Mouse (Mus musculus): ENCODE measurements at regions not wholly inside any gene's neighbourhood (a gene's known extent, or its start where the extent isn't known, plus 50 kb on each side); places are given as distances from the start of the nearest gene placed in this dataset.

DNA sequence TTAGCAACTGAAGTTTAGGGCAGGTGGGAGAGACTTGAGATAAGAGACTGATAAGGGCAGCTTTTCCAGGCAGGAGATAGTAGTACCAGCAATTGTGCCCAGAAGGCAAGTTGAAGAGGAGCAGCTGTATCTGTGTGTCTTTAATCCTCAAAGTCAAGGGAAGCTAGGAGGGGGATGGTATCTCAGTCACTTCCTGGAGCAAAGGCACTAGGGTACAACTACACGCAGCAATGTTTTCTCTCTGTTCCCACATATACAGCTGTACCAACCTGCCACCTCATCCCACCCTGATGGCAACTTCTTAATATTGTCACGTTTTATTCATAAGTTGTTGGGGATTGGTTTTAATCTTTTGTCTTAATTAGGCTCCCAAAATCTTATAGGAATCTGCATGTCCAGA lies 97.8 kb upstream of the Arid2 start:
- 87% methylated on average over 2 of the region's 2 CpGs for WGBS

DNA sequence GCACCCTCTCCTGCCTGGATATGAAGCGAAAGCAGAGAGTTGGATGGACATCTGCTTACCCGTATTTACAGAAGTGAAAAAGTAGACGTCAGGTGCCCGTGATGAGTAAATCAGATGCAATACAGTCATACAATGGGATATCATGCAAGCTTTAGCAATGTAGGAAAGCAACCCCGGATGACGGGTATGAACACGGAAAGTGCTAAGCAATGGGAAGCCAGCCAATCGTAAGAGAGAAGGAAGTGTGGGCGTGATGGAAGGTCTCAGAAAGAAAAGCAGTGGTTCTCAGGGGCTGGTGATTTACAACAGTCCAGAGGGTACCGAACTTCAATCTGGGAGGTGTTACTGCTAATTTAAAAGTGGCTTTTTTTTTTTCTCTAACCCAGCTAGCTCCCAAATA lies 89.9 kb upstream of the Arid2 start:
- no peaks in the 10 kb centered on the region for H3K27me3 ChIP-seq
- no peak overlapping the region for H3K27ac ChIP-seq
- no peaks in the 10 kb centered on the region for H3K9me3 ChIP-seq (replicated peaks)
- H3K36me3 ChIP-seq, result no peaks in the 10 kb centered on the region
- ATAC-seq (replicated peaks; ENCODE audit: low FRiP score), result no peak
- H3K4me3 ChIP-seq (replicated peaks), result no peak overlapping the region
- no peak overlapping the region for H3K9ac ChIP-seq
- H3K4me1 ChIP-seq, result no peaks in the 10 kb centered on the region
- 60% methylated on average over 10 of the region's 10 CpGs for WGBS
- H3K4me2 ChIP-seq, result peak overlapping the region; percentile 10; the same call in 1 of the 2 replicates

More for the DNA sequence above, 97.8 kb upstream of the Arid2 start:
- Histone ChIP-seq H3K36me3 (no peaks in the 10 kb centered on the region), H3K4me2 (no peak overlapping the region), H3K27me3 (no peaks in the 10 kb centered on the region), H3K9me3 (replicated peaks) (no peaks in the 10 kb centered on the region), H3K9ac (no peak overlapping the region), H3K27ac (no peak overlapping the region), H3K4me3 (replicated peaks) (no peak overlapping the region), H3K4me1 (no peaks in the 10 kb centered on the region; the same call in 1 of the 2 replicates)
- no peak for ATAC-seq (replicated peaks; ENCODE audit: low FRiP score)

DNA sequence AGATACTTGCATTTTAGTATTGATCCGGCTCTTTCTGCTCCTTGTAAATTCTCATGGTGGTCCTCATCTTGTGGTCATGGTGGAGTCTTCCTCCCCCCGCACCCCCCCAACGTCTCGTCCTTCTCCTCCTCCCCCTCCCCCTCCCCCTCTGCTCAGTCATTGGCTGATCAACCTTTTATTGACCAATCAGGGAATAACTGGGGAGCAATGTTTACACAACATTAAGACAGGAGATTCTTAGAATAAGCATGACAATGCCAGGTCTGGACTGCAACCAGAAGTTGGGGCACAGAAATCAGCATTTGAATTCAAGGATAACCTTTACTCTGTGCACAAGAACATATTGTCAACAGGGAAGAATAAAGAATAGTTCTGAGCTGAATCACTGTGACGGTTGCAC lies 89.4 kb upstream of the Arid2 start:
- no peak overlapping the region for H3K9ac ChIP-seq
- 0 out of 2 replicates have a peak overlapping the region, but pooled peaks have one; percentile 10 for H3K4me2 ChIP-seq
- no peaks in the 10 kb centered on the region for H3K4me1 ChIP-seq
- no peak overlapping the region for H3K4me3 ChIP-seq (replicated peaks)
- H3K27ac ChIP-seq, result no peak overlapping the region
- ATAC-seq (replicated peaks; ENCODE audit: low FRiP score), result no peak
- H3K9me3 ChIP-seq (replicated peaks), result no peaks in the 10 kb centered on the region
- no peaks in the 10 kb centered on the region for H3K27me3 ChIP-seq
- no peaks in the 10 kb centered on the region for H3K36me3 ChIP-seq
- 44% methylated on average over 5 of the region's 5 CpGs for WGBS

DNA sequence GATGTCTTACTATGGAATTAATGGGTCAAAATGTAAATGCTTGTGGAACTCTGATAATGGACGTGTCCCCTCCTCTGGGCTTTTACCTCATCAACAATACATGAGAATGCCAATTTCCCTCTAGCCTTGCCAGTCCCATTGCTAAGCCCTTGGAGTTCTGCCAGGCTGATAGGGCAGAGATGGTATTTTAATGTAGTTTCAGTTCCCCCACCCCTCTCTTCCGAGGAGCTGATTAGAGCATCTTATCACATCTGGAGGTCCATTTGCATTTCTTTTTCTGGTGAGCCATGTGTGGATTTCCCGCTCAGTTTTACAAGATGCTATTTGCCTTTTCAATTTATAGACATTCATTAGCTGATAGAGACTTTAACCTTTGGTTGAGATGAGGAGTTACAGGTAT lies 86.0 kb upstream of the Arid2 start:
- 84% methylated on average over 3 of the region's 3 CpGs for WGBS

DNA sequence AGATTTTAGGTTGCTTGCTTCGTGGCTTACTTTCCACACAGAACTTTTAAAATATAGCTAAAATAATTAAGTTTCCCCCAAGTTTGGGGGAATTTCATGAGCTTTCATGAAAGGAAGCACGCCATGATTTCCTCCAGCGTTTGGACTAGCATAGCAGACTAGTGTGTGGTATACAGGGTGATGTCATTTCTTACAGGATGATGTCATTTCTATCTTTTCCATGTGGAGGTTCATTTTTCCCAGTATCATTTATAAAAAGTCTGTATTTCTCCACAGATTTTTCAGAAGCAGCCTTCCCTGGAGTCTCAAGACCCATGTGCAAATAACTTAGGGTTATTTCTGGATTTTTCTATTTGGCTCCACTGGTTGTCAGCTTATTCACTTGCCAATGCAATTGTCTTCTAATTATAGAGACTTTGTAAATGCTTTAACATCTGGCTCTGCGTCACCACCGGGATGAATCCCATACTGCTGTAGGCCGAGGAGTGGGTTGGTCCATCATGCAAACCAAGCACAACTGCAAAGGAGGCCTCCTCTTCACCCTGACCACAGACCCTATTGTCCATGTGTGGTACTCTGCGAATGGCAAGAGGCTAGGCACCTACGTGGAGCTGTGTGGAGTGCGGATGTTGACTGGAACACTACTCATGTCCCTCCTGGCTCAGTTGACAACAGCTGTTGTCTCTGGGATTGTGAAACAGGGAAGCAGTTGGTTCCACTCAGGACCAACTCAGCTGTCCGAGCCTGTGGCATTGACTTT lies 85.4 kb upstream of the Arid2 start:
- no peaks in the 10 kb centered on the region for H3K4me1 ChIP-seq
- no peaks in the 10 kb centered on the region for H3K9me3 ChIP-seq (replicated peaks)
- no peak overlapping the region for H3K27ac ChIP-seq
- H3K4me2 ChIP-seq, result no peak overlapping the region
- no peaks in the 10 kb centered on the region for H3K36me3 ChIP-seq
- H3K27me3 ChIP-seq, result no peaks in the 10 kb centered on the region
- no peak overlapping the region for H3K9ac ChIP-seq
- no peak for ATAC-seq (replicated peaks; ENCODE audit: low FRiP score)
- H3K4me3 ChIP-seq (replicated peaks), result no peak overlapping the region
- 89% methylated on average over 10 of the region's 10 CpGs for WGBS

More for the DNA sequence above, 86.0 kb upstream of the Arid2 start:
- no peaks in the 10 kb centered on the region for H3K4me1 ChIP-seq
- H3K9ac ChIP-seq, result no peak overlapping the region
- H3K4me2 ChIP-seq, result no peak overlapping the region
- ATAC-seq (replicated peaks; ENCODE audit: low FRiP score), result no peak
- no peaks in the 10 kb centered on the region for H3K9me3 ChIP-seq (replicated peaks)
- no peaks in the 10 kb centered on the region for H3K36me3 ChIP-seq
- no peak overlapping the region for H3K27ac ChIP-seq
- H3K4me3 ChIP-seq (replicated peaks), result no peak overlapping the region
- H3K27me3 ChIP-seq, result no peaks in the 10 kb centered on the region

DNA sequence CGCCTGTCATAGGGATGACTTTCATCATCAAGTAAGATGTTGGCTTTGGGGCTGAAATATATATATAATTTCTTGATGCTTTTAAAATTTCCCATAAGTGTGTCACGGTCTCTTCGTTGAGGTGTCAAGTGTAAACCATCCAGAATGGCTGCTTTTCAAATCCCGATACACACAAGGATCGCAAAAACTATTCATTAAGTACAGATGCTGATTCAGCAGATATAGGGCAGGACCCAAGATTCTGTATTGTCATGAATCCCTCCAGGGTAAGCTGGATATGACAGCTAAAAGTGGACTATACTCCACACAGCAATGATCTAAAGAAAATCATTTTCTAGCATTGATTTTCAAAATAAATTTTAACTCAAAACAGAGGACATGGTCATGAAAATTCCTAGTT lies 83.1 kb upstream of the Arid2 start:
- H3K4me1 ChIP-seq, result no peaks in the 10 kb centered on the region
- H3K9me3 ChIP-seq (replicated peaks), result no peaks in the 10 kb centered on the region
- no peak overlapping the region for H3K9ac ChIP-seq
- no peak overlapping the region for H3K4me2 ChIP-seq
- no peak overlapping the region for H3K27ac ChIP-seq
- H3K4me3 ChIP-seq (replicated peaks), result no peak overlapping the region
- no peaks in the 10 kb centered on the region for H3K36me3 ChIP-seq
- 93% methylated on average over 5 of the region's 5 CpGs for WGBS
- no peaks in the 10 kb centered on the region for H3K27me3 ChIP-seq
- no peak for ATAC-seq (replicated peaks; ENCODE audit: low FRiP score)

DNA sequence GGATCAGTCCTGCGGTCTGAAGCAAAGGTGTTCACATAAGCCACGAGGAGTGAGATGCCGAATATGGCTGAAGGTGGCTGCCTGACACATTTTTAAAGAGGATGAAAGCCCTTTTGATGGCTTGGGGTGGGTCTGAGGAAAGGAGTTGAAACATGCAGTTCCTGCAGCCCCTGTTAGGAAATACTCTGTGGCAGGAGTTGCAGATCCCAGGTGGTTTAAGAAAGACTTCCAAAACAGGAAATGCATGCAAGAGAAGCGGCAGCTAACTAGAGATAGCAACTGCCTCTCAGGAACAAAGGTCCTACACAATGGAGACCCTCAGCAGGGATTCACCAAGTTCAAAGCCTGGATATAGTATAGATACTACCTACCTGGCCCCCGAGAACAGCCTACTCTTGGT lies 82.7 kb upstream of the Arid2 start:
- H3K9me3 ChIP-seq (replicated peaks), result no peaks in the 10 kb centered on the region
- no peaks in the 10 kb centered on the region for H3K36me3 ChIP-seq
- no peak overlapping the region for H3K4me3 ChIP-seq (replicated peaks)
- no peak for ATAC-seq (replicated peaks; ENCODE audit: low FRiP score)
- H3K9ac ChIP-seq, result no peak overlapping the region
- no peaks in the 10 kb centered on the region for H3K4me1 ChIP-seq
- 83% methylated on average over 5 of the region's 5 CpGs for WGBS
- H3K27me3 ChIP-seq, result no peaks in the 10 kb centered on the region
- H3K27ac ChIP-seq, result no peak overlapping the region
- no peak overlapping the region for H3K4me2 ChIP-seq

DNA sequence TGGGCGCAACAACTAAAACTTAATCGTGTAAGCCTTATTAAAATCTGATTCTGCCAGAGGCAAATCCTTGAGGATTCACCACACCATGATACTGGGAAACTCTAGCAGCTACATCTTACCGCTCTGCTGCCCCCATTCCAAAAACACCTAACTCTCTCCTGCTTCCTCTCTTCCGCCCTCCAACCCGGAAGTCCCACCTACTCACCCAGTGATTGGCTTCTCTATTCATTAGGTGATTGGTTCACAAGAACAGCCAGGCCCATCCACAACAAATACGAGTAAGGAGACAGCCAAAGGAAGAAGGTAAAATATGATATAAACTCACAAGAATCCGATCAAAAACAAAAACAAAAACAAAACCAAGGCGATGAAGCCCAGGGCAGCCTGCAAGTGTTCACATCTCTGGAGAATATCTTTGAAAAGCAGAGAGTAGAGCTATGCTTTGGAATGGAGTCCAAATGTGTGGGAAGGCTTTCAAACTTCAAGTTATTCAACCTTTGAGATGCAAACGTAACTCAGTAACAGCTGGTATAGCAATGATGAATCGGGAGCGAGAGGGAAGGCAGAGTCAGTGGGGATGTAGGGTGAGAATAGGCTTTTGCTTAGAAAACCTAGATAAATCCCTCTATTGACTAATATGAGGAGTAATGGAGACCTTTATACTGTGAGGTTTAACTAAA lies 76.5 kb upstream of the Arid2 start:
- ATAC-seq (replicated peaks; ENCODE audit: low FRiP score), result no peak
- Histone ChIP-seq H3K36me3 (no peaks in the 10 kb centered on the region), H3K9me3 (replicated peaks) (no peaks in the 10 kb centered on the region), H3K27me3 (no peaks in the 10 kb centered on the region), H3K4me1 (no peaks in the 10 kb centered on the region), H3K27ac (no peak overlapping the region), H3K9ac (no peak overlapping the region), H3K4me3 (replicated peaks) (no peak overlapping the region), H3K4me2 (no peak overlapping the region)
- WGBS, result 84% methylated on average over 11 of the region's 11 CpGs

DNA sequence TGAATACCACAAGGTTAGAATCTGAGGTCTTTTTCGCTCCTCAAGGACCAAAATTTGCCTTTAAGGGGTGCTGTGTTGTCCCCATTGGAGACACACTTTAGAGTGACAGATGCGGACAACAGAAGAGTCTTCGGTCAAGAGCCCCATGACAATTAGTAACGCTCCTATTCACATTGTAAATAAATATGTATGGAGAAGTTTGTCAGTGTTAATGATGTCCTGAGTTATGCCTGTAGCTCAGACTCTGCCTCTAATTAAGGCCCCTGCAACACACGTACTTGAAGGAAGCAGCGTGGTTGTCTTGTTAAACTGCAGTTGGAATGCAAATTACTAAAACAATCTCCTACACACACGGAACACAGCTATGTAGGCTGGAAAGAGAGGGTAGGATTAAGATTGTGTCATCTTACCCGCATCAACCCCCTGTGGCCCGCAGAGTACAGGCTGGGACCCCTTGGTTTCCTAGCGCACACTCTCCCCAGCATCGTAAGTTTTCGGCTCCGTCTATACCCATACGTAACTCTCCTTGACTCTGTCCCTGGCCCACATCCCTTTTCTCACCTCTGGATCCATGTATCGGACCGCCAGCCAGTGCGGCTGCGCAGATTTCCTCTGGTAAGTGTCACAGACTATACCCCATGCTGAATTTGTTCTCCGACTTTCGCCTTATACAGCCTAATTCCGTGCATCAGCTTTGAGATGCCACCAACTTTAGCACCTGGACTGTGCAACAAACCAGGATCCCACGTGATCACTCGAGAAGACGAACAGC lies 73.6 kb upstream of the Arid2 start:
- no peak for ATAC-seq (replicated peaks; ENCODE audit: low FRiP score)
- no peak overlapping the region for H3K4me2 ChIP-seq
- no peak overlapping the region for H3K27ac ChIP-seq
- H3K36me3 ChIP-seq, result no peaks in the 10 kb centered on the region
- 91% methylated on average over 24 of the region's 24 CpGs for WGBS
- no peaks in the 10 kb centered on the region for H3K27me3 ChIP-seq
- no peaks in the 10 kb centered on the region for H3K4me1 ChIP-seq
- H3K9me3 ChIP-seq (replicated peaks), result no peaks in the 10 kb centered on the region
- H3K9ac ChIP-seq, result no peak overlapping the region
- H3K4me3 ChIP-seq (replicated peaks), result no peak overlapping the region

DNA sequence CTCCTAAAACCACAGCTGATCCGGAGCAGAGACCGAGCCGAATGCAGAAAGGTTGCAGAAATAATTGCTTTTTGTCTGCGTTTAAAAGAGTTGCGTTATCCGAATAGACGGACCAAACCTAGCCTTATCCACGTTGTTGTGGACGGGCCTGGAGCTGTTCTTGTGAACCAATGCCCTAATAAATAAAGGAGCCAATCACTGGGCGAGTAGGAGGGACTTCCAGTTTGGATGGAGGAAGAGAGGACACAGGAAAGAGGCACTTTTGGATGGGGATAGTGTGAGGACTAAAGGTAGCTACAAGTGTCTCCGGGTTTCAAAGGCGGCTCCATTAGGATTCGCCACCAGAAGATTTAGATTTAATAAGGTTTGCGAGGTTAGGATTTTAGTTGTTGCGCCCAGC lies 69.4 kb upstream of the Arid2 start:
- H3K27ac ChIP-seq, result no peak overlapping the region
- H3K27me3 ChIP-seq, result no peaks in the 10 kb centered on the region
- no peaks in the 10 kb centered on the region for H3K9me3 ChIP-seq (replicated peaks)
- H3K4me2 ChIP-seq, result no peak overlapping the region
- H3K36me3 ChIP-seq, result no peaks in the 10 kb centered on the region
- no peak for ATAC-seq (replicated peaks; ENCODE audit: low FRiP score)
- no peak overlapping the region for H3K9ac ChIP-seq
- WGBS, result 95% methylated on average over 15 of the region's 15 CpGs
- no peak overlapping the region for H3K4me3 ChIP-seq (replicated peaks)
- H3K4me1 ChIP-seq, result no peaks in the 10 kb centered on the region

DNA sequence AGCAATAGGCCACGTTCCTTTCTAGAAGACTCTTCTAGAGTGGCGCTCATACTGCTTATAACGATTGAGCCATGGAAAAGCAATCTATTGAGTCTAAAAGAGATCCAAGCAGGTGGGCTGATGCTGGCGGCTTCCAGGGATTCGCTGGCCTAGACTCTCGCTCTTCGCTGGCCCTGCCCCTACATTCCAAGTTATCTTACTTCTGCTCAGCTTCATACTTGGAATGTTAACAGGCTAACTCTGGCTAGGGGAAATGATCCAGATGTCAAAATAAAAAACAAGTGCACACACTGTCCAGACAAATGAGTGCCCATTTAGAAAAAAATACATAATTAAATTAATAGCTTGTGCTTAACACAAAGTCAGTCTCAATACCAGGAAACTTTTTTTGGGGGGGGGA lies 67.6 kb upstream of the Arid2 start:
- no peak overlapping the region for H3K9ac ChIP-seq
- ATAC-seq (replicated peaks; ENCODE audit: low FRiP score), result no peak
- H3K4me2 ChIP-seq, result no peak overlapping the region
- no peaks in the 10 kb centered on the region for H3K36me3 ChIP-seq
- no peak overlapping the region for H3K27ac ChIP-seq
- no peak overlapping the region for H3K4me3 ChIP-seq (replicated peaks)
- H3K4me1 ChIP-seq, result no peaks in the 10 kb centered on the region
- no peaks in the 10 kb centered on the region for H3K27me3 ChIP-seq
- WGBS, result 91% methylated on average over 7 of the region's 7 CpGs
- H3K9me3 ChIP-seq (replicated peaks), result no peaks in the 10 kb centered on the region

DNA sequence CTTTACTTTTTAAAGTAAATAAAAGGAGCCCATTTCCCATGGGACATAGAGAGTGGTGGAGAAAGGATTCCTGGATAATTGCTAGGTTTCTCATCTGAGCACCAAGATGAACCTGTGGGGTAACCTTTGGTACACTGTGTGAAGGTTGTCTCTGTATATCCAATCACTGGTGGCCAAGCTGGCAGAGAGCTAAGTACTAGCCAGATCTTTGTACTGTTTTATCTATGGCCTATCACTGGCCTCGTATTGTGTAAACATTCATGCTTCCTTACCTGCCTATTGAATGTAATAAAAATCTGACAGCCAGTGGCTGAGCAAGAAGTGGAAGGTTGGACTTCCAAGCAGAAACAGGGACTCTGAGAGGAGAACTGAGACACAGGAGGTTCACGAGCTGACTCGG lies 55.3 kb upstream of the Arid2 start:
- Histone ChIP-seq H3K36me3 (no peaks in the 10 kb centered on the region), H3K4me2 (no peak overlapping the region), H3K27me3 (no peaks in the 10 kb centered on the region), H3K9me3 (replicated peaks) (no peaks in the 10 kb centered on the region), H3K4me3 (replicated peaks) (no peak overlapping the region), H3K4me1 (no peaks in the 10 kb centered on the region), H3K9ac (no peak overlapping the region), H3K27ac (no peak overlapping the region)
- 84% methylated on average over 3 of the region's 3 CpGs for whole genome bisulfite sequencing
- ATAC-seq (replicated peaks; ENCODE audit: low FRiP score), result no peak

Data from kidney, embryonic 15.5 days (tissue).